Mouse (Mus musculus) heart, postnatal 0 days (tissue): ENCODE measurements around the gene Fig4.

Experiments used
- CTCF ChIP-seq: IDR thresholded peaks from 2 replicates; pipeline ENCODE4 v1.5.1; 2016; ENCODE audit warnings: antibody characterized with exemption, control low read depth, low read depth
- EP300 ChIP-seq: IDR thresholded peaks from 2 replicates; pipeline ENCODE4 v1.6.1; 2016; ENCODE audit warnings: antibody characterized with exemption, low read depth

DNA sequence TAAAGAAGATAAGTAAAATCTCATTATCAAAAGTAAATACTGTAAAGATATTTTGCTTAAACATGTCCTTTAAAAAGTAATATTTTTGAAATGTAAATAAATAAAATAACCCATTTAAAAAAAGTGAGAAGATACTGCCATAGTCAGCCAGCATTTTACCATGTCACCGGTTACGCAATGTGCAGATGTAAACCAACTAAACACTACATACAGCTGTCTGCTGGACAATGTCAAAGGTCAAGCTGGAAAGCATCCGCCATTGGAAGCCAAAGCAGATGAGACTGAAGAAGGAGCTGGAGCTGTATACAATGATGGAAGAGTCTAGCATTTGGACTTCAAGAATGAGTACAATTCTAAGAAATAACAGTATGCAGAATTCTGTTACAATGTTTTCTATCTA lies 15.4 kb downstream of the Fig4 start:
- TF ChIP-seq CTCF, result no peak
- TF ChIP-seq EP300, result no peak
